Mouse (Mus musculus) heart, embryonic 10.5 days (tissue): ENCODE data around the gene Olfr680-ps1. TPM values are rescaled to one million over a fixed set of nuclear protein-coding genes. Genes with fewer than 3 reads are reported as not detected.
"Not testable (repeated sequence)": the region's sequence is repeated elsewhere in the genome, so short reads cannot be mapped to it uniquely, and the experiment has no call there.

Experiments
- DNase-seq: peaks from one replicate; pipeline ENCODE4 v3.0.0-alpha.2; 2017; ENCODE audit warnings: low spot score
- H3K27ac ChIP-seq: fragments of 300-500 bp; sonication (generic); 2 replicates; pipeline ENCODE4 v1.5.1; 2016; ENCODE audit warnings: mild to moderate bottlenecking
- H3K27me3 ChIP-seq: fragments of 300-500 bp; sonication (generic); 2 replicates; pipeline ENCODE4 v1.6.1; 2016; ENCODE audit warnings: mild to moderate bottlenecking; ENCODE audit not compliant: poor library complexity, insufficient read depth, severe bottlenecking
- H3K36me3 ChIP-seq: fragments of 300-500 bp; sonication (generic); 2 replicates; pipeline ENCODE4 v1.6.1; 2016; ENCODE audit warnings: mild to moderate bottlenecking, moderate library complexity
- H3K4me1 ChIP-seq: fragments of 300-500 bp; sonication (generic); 2 replicates; pipeline ENCODE4 v1.6.1; 2016; ENCODE audit warnings: mild to moderate bottlenecking
- H3K4me3 ChIP-seq: fragments of 300-500 bp; sonication (generic); 2 replicates; pipeline ENCODE4 v1.5.1; 2016; ENCODE audit warnings: mild to moderate bottlenecking, moderate library complexity
- H3K9me3 ChIP-seq: fragments of 300-500 bp; sonication (generic); 2 replicates; pipeline ENCODE4 v1.6.1; 2016; ENCODE audit warnings: mild to moderate bottlenecking, moderate library complexity
- WGBS: fragments of 180-500 bp; shearing (Covaris S2); methylation state at CpG from one replicate; pipeline ENCODE4 v1.1.7; 2016; 5-methylcytosine and 5-hydroxymethylcytosine counted together
- polyA plus RNA-seq: library from polyadenylated mRNA; unstranded; fragments of >200 nt; fragmentation: Nextera tagmentation; extraction: Ambion mirVana; gene quantifications from 2 replicates; pipeline ENCODE4 v1.2.1, GENCODE M21; 2016

The Olfr680-ps1 gene
- not detected in 2 replicates for polyA plus RNA-seq

- DNase-seq, H3K27me3 ChIP-seq, H3K9me3 ChIP-seq, H3K27ac ChIP-seq, H3K4me3 ChIP-seq, H3K4me1 ChIP-seq, H3K36me3 ChIP-seq: not testable (repeated sequence)
Observed at GRCm38 (mm10) chr7:105092717-105093116, at the start of gene Olfr680-ps1. Gene Olfr680-ps1 (minus strand): TSS chr7:105092817.

DNA sequence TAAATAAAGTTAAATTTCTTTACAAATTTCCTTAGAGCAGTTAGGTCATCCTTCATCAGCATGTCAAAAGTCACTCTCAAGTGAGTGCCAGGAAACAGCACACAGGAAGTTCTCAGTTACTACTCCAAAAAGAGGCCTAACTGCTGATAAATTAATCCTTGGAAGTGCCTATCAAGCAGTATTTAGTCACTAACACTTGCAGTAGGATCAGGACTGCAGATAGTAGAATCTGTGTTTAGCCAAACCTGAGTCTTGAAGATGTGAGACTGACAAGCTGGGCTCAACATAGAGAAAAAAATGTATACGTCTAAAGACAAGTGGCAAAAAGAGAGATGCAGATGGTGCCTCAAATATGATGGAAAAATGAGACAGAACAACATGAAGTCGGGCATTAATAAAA is 48.7 kb upstream of the Olfr680-ps1 start:
- DNase-seq = no peak
- H3K27me3 ChIP-seq = no peaks in the 10 kb centered on the region
- no peak overlapping the region for H3K4me3 ChIP-seq
- no peaks in the 10 kb centered on the region for H3K9me3 ChIP-seq
- H3K36me3 ChIP-seq = no peaks in the 10 kb centered on the region
- WGBS = 66% methylated on average over 2 of the region's 2 CpGs
- H3K27ac ChIP-seq = no peak overlapping the region
- H3K4me1 ChIP-seq = no peaks in the 10 kb centered on the region

- no peaks in the 10 kb centered on the region for H3K27me3 ChIP-seq
- H3K4me3 ChIP-seq = no peak within 1 kb of the TSS
- no peak for DNase-seq
- no peaks in the 10 kb centered on the region for H3K4me1 ChIP-seq
- H3K9me3 ChIP-seq = no peaks in the 10 kb centered on the region
- H3K27ac ChIP-seq = no peak within 1 kb of the TSS
- H3K36me3 ChIP-seq = no peaks in the 10 kb centered on the region
Observed at GRCm38 (mm10) chr7:105116536-105116935, 23.9 kb upstream of the Olfr680-ps1 start, which contains the start of gene Olfr681. Gene Olfr681 (plus strand): TSS chr7:105116836.

DNA sequence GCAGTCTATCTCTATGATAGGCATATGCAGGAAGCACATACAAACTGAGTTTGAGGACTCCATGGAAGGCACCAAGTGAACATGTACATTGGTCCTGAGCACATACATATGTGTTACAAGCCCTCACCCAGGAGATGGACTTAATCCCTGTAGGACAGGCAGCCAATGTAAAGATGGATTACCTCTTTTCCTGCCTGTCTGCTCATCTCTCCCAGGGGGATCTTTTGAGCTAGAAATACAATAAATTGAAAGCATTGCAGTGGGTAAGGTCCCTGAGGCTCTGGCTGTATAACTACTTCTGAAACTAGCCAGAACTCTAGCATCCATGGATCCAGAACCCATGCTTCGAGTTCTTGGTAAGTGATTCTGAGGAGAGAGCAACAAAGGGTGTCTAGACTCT is 11.7 kb downstream of the Olfr680-ps1 start, which contains the start of gene Olfr679:
Olfr679 (plus strand) TSS at position 301 of the 400 bp plus-strand sequence.
- H3K27ac ChIP-seq = no peak within 1 kb of the TSS
- DNase-seq = no peak
- no peaks in the 10 kb centered on the region for H3K9me3 ChIP-seq
- no peak within 1 kb of the TSS for H3K4me3 ChIP-seq
- no peaks in the 10 kb centered on the region for H3K27me3 ChIP-seq
- H3K36me3 ChIP-seq = no peaks in the 10 kb centered on the region
- no peaks in the 10 kb centered on the region for H3K4me1 ChIP-seq
- WGBS = 48% methylated on average over 1 of the region's 1 CpGs

DNA sequence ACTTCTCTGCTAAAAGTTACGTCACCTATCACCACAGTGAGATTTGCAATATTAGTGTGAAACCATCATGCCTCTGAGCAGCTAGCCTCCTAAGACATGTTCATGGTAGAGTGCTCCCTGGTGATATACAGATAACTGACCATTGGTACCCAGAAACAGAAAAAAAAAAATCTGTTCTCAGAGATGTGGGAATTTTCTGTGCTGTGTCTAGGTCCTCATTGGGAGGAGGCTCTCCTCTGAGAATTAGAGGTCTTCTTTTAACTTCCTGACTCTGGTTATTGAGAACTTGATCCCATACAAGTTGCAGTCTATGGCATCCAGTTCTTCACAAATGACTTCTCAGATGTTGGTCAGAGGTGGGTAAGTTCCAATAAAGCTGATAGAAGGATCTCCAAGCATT is 28.4 kb downstream of the Olfr680-ps1 start, which contains the start of gene Olfr678:
Olfr678 (plus strand) TSS at position 301 of the 400 bp plus-strand sequence.
- no peaks in the 10 kb centered on the region for H3K9me3 ChIP-seq
- H3K4me1 ChIP-seq = no peaks in the 10 kb centered on the region
- H3K27me3 ChIP-seq = no peaks in the 10 kb centered on the region
- no peak within 1 kb of the TSS for H3K4me3 ChIP-seq
- no peaks in the 10 kb centered on the region for H3K36me3 ChIP-seq
- no peak within 1 kb of the TSS for H3K27ac ChIP-seq
- DNase-seq = no peak
- WGBS = 92% methylated on average over 1 of the region's 1 CpGs

- Histone ChIP-seq H3K4me1 (no peaks in the 10 kb centered on the region), H3K9me3 (no peaks in the 10 kb centered on the region), H3K4me3 (no peak overlapping the region), H3K27me3 (no peaks in the 10 kb centered on the region), H3K27ac (no peak overlapping the region), H3K36me3 (no peaks in the 10 kb centered on the region)
- no peak for DNase-seq
Observed at GRCm38 (mm10) chr7:105058951-105059350, 33.7 kb downstream of the Olfr680-ps1 start.

Other genes with a start within 250 kb of the Olfr680-ps1 start
- not detected in 2 replicates for gene Usp17la, start 235.8 kb downstream of the Olfr680-ps1 start, polyA plus RNA-seq
- not detected in 2 replicates for gene Olfr665, start 214.8 kb downstream of the Olfr680-ps1 start, polyA plus RNA-seq
- gene Olfr666, start 196.9 kb downstream of the Olfr680-ps1 start, polyA plus RNA-seq = not detected in 2 replicates
- gene Olfr667, start 171.3 kb downstream of the Olfr680-ps1 start, polyA plus RNA-seq = not detected in 2 replicates
- not detected in 2 replicates for gene Olfr668, start 164.8 kb downstream of the Olfr680-ps1 start, polyA plus RNA-seq
- gene Olfr669, start 158.6 kb downstream of the Olfr680-ps1 start, polyA plus RNA-seq = not detected in 2 replicates
- gene Olfr670, start 130.2 kb downstream of the Olfr680-ps1 start, polyA plus RNA-seq = not detected in 2 replicates
- gene Olfr671, start 113.7 kb downstream of the Olfr680-ps1 start, polyA plus RNA-seq = not detected in 2 replicates
- not detected in 2 replicates for gene Olfr672, start 90.8 kb downstream of the Olfr680-ps1 start, polyA plus RNA-seq
- not detected in 2 replicates for gene Olfr675, start 64.4 kb downstream of the Olfr680-ps1 start, polyA plus RNA-seq
- not detected in 2 replicates for gene Olfr676, start 60.1 kb downstream of the Olfr680-ps1 start, polyA plus RNA-seq
- gene Olfr677, start 41.4 kb downstream of the Olfr680-ps1 start, polyA plus RNA-seq = not detected in 2 replicates
- gene Olfr678, start 28.3 kb downstream of the Olfr680-ps1 start, polyA plus RNA-seq = not detected in 2 replicates
- gene Olfr679, start 11.6 kb downstream of the Olfr680-ps1 start, polyA plus RNA-seq = not detected in 2 replicates
- not detected in 2 replicates for gene Olfr681, start 24.0 kb upstream of the Olfr680-ps1 start, polyA plus RNA-seq
- not detected in 2 replicates for gene Olfr683, start 54.2 kb upstream of the Olfr680-ps1 start, polyA plus RNA-seq
- gene Olfr684, start 70.8 kb upstream of the Olfr680-ps1 start, polyA plus RNA-seq = not detected in 2 replicates
- not detected in 2 replicates for gene Olfr685, start 93.2 kb upstream of the Olfr680-ps1 start, polyA plus RNA-seq
- gene Olfr686, start 114.7 kb upstream of the Olfr680-ps1 start, polyA plus RNA-seq = not detected in 2 replicates
- not detected in 2 replicates for gene Olfr688, start 195.3 kb upstream of the Olfr680-ps1 start, polyA plus RNA-seq
- not detected in 2 replicates for gene Olfr689, start 218.3 kb upstream of the Olfr680-ps1 start, polyA plus RNA-seq
- not detected in 2 replicates for gene Olfr690, start 241.3 kb upstream of the Olfr680-ps1 start, polyA plus RNA-seq
- 0.14 TPM in 1 of 2 replicates, not detected in the other for gene Olfr691, start 249.5 kb upstream of the Olfr680-ps1 start, polyA plus RNA-seq